Mouse (Mus musculus) olfactory bulb, adult 2 months (tissue): ENCODE measurements around the gene Il10rb. TPM values are rescaled to one million over a fixed set of nuclear protein-coding genes. Genes with fewer than 3 reads are reported as not detected.

ENCODE experiments used
- H3K27ac ChIP-seq: fragments of 200-500 bp; 2 replicates; pipeline ENCODE4 v1.5.1; 2012; ENCODE audit warnings: low read depth, low read length; ENCODE audit not compliant: insufficient read depth
- H3K4me1 ChIP-seq: fragments of 200-500 bp; 2 replicates; pipeline ENCODE4 v1.6.1; 2012; ENCODE audit warnings: low read length; ENCODE audit not compliant: control insufficient read depth, insufficient read depth
- H3K4me3 ChIP-seq: fragments of 200-500 bp; 2 replicates; pipeline ENCODE4 v1.5.1; 2012; ENCODE audit warnings: mild to moderate bottlenecking, low read depth, low read length, moderate library complexity; ENCODE audit not compliant: insufficient read depth
- CTCF ChIP-seq: fragments of 200-500 bp; IDR thresholded peaks from 2 replicates; pipeline ENCODE4 v1.5.1; 2012; ENCODE audit warnings: low read depth, mild to moderate bottlenecking, low read length, moderate library complexity; ENCODE audit not compliant: insufficient read depth
- POLR2A ChIP-seq: fragments of 200-500 bp; IDR thresholded peaks from 2 replicates; pipeline ENCODE4 v1.6.1; 2012; ENCODE audit warnings: mild to moderate bottlenecking, low read depth, low read length, moderate library complexity; ENCODE audit not compliant: insufficient read depth
- WGBS: fragments of 180-500 bp; shearing (Covaris S2); methylation state at CpG from one replicate; pipeline ENCODE4 v1.1.7; 2018; 5-methylcytosine and 5-hydroxymethylcytosine counted together
- polyA plus RNA-seq: library from polyadenylated mRNA; stranded (reverse); fragments of >200 nt; gene quantifications from 2 replicates; pipeline ENCODE4 v1.2.4, GENCODE M21; 2012; ENCODE audit warnings: low replicate concordance; ENCODE audit not compliant: missing spikeins, insufficient read depth, insufficient read length

The Il10rb gene
- polyA plus RNA-seq, 1 experiment = not detected

DNA sequence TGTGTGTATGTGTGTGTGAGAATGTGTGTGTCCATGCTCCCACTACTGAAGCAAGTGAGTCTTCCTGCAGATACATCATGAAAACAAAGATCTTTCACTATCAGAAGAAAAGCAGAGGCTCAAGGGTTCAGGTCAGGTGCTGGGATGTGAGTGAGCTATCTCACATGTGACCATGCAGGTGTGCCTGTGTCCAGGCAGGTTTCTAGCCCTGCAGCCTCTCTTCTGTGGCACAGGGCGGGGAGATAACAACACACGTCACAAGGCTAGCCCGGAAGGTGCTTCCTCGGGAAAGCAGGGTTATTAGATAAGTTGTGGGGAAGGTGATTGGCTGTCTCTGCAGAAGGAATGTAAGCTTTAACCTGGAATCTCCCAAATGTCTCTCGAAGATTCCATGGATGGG, 25.8 kb upstream of the Il10rb start:
- TF ChIP-seq CTCF (no peak), POLR2A (no peak)
- Histone ChIP-seq H3K4me3 (no peak overlapping the region), H3K4me1 (peaks cover 9% of the 10 kb centered on the region), H3K27ac (no peak overlapping the region)
- 87% methylated on average over 5 of the region's 5 CpGs for WGBS

DNA sequence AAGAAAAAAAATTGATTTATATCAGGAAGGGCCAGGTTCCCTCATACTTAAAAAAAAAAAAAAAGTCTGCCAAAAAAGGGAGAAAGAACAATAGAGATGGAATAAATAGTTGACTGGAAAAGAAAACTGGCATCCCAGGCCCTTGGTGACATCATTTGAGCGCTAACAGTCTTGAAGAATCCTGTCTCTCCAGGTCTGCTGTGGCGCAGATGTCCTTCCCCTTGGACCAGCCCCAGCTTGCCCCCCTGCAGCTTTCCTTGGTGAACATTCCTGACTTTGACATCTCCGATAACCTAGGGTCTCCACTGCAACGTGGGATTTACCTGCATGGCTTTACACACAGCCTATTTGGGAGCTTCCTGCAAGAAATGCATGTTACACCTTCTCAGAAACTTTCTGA, 24.4 kb upstream of the Il10rb start:
- 90% methylated on average over 4 of the region's 4 CpGs for WGBS
- H3K4me3 ChIP-seq = no peak overlapping the region
- no peak overlapping the region for H3K27ac ChIP-seq
- TF ChIP-seq POLR2A (no peak), CTCF (no peak)
- peaks cover 6% of the 10 kb centered on the region for H3K4me1 ChIP-seq

DNA sequence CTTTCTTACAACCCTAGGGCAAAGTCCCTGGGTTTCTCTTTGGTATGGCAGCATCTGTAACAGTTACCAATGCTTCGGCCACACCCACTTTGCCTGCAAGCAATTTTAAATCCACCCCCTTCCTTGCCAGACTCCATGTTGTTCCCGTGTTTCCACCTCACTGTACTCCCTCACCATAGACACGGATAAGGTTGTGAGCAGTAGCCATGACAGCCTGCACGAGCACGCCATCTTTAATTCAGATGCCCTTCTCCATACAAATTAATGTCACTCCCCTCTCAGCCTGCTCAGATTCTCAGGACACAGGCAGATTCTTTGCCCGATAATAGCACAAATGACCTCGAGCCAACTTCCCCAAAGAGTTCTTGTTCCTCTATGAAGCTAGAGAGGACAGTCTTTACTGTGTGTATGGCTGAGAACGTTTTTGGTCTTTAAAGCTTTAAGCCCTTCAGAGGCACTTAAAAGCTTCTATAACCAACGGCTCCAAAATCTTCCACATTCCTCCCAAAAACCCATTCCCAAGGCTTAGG, 23.6 kb upstream of the Il10rb start:
- Histone ChIP-seq H3K4me1 (peaks cover 4% of the 10 kb centered on the region; the same call in 1 of the 2 replicates), H3K4me3 (no peak overlapping the region), H3K27ac (no peak overlapping the region)
- 92% methylated on average over 9 of the region's 9 CpGs for WGBS
- TF ChIP-seq CTCF (no peak), POLR2A (no peak)

DNA sequence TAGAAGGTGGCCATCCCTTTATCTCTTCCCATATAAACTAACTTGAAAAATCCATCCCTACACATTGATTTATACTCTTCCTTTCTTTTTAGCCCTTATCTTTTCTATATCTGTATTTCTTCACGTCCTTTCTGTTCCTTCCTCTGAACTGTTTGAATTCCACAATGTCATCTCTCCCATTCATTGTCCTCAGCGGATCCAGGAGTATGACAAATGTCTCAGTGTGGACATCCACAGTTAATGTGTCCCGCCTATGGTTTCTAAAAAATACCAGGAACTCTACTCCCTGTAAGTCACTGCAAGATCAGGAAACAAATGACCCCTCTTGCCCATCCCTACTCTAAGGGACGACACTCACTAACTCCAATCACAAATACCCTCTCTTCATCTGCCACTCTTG, 21.7 kb upstream of the Il10rb start:
- WGBS = 91% methylated on average over 4 of the region's 4 CpGs
- no peaks in the 10 kb centered on the region for H3K4me1 ChIP-seq
- no peak overlapping the region for H3K27ac ChIP-seq
- no peak for TF ChIP-seq CTCF
- no peak for TF ChIP-seq POLR2A
- no peak overlapping the region for H3K4me3 ChIP-seq

DNA sequence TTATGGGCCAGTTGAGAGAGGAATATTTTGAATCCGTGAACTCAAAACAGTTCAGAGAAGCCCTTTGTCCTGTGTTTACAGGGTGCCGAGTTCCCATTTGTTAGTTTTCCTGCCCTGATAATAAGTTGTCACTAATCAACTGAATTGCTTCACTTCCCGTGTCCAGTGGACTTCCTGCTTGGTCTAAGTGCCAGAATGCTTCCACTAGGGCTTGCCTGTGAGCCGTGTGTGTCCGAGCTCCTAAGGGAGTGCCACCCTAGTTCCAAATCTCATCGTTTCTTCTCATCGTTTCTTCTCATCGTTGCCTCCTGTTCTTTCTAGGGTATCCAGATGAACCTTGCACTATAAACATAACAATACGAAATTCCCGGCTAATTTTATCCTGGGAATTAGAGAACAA, 20.3 kb upstream of the Il10rb start:
- 49% methylated on average over 10 of the region's 10 CpGs for WGBS
- Histone ChIP-seq H3K27ac (peak overlapping the region; percentile 35; the same call in 1 of the 2 replicates), H3K4me1 (no peaks in the 10 kb centered on the region), H3K4me3 (no peak overlapping the region)
- no peak for TF ChIP-seq POLR2A
- TF ChIP-seq CTCF = no peak

DNA sequence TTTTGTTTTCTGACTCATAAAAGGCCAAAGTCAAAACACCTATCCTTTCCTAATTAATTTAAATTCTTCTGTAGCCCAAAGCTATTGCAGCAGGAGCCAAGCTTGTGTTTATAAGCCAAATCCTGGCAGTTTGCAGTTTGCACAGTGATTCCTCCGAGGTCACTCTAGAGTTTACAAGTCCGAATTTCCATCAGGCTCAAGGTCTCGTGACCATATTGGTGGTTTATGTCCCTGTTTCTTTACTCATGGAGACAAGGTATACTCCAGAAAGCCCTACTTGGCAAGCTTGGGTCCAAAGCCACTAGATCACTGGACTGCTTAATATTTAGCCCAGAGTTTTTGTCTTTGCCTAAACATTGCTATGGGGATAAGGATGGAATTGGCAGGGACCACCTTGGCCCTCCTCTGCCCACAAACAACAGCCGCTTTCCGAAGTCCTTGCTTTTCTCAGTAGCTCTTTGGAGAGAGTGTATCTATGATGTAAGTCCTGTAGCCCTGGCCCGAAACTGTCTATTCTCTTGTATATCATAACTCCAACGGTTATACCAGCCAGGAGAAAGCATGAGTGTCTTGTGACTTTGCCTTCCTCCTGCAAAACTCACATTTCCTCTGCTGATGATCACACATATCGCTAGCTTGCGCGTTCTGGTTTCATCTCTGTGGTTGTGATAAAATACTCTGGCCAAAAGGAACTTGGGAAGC, 19.4 kb upstream of the Il10rb start:
- Histone ChIP-seq H3K27ac (no peak overlapping the region), H3K4me3 (no peak overlapping the region), H3K4me1 (no peaks in the 10 kb centered on the region)
- 84% methylated on average over 10 of the region's 10 CpGs for WGBS
- TF ChIP-seq POLR2A (no peak), CTCF (no peak)

DNA sequence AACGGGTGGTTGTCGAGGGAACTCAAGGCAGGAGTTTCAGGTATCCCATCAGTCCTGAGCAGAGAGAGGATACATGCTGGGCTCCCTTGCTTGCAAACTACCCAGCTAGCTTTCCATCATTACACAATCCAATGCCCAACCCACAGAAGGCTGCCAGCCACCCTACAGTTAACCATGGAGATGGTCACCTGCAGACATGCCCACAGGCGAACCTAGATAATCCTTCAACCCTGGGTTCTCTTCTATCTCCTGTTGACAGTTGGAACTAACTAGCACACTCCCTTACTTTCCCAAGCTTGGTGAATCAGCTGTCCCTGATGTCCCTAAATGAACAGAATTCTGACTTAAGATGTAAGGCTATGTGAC, 18.9 kb upstream of the Il10rb start:
- TF ChIP-seq POLR2A (no peak), CTCF (no peak)
- H3K4me3 ChIP-seq = no peak overlapping the region
- 97% methylated on average over 3 of the region's 3 CpGs for WGBS
- H3K4me1 ChIP-seq = no peaks in the 10 kb centered on the region
- no peak overlapping the region for H3K27ac ChIP-seq

DNA sequence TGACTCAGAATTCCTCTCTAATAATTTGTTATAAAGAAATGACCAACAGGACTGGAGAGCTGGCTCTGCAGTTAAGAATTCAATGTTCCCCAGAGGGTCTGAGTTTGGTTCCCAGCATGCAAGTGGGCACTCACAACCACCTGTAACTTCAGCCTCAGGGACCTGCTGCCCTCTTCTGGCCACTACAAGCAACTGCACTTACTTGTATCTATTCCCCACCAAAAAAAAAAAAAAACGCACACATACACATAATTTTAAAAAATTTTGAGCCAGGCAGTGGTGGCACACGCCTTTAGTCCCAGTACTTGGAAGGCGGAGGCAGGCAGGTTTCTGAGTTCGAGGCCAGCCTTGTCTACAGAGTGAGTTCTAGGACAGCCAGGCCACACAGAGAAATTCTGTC, 15.9 kb upstream of the Il10rb start:
- TF ChIP-seq POLR2A (no peak), CTCF (peak; percentile 34; the same call in 1 of the 2 replicates)
- H3K4me1 ChIP-seq = no peaks in the 10 kb centered on the region
- H3K27ac ChIP-seq = no peak overlapping the region
- no peak overlapping the region for H3K4me3 ChIP-seq
- WGBS = 90% methylated on average over 4 of the region's 4 CpGs

DNA sequence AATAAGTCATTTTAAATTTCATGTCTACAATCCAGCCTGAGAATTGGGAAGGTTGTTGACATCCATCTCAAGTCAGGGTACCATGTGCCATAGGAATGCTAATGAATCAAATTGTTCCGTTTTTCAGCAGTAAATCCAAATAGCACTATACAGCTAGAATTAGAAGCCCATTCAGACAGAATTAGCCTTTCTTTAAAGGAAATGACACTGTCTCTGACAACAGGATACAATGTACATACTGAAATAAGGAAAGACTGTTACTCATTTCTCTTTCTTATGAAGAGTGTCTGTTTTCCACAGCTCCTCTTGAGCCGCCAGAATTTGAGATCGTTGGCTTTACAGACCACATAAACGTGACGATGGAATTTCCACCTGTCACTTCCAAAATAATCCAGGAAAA, 14.5 kb upstream of the Il10rb start, which contains the start of gene Gm21970:
Gm21970 (plus strand) TSS at position 301 of the 400 bp plus-strand sequence.
- H3K4me1 ChIP-seq = no peaks in the 10 kb centered on the region
- no peak within 1 kb of the TSS for H3K4me3 ChIP-seq
- no peak within 1 kb of the TSS for H3K27ac ChIP-seq
- 77% methylated on average over 5 of the region's 5 CpGs for WGBS
- TF ChIP-seq POLR2A (no peak), CTCF (no peak)
